Mouse (Mus musculus): Measurements from ENCODE around the gene Dnah9. TPM values are rescaled to one million over a fixed set of nuclear protein-coding genes. Genes with fewer than 3 reads are reported as not detected.
A peak's percentile ranks its signal among the peaks of the same experiment; 100 is the strongest.

Dnah9 gene
- total and polyA plus RNA-seq, 3 experiments = 0.11 to 0.20 (median 0.13) TPM

- TF ChIP-seq MEF2A (IDR thresholded peaks at IDR 0.05; ENCODE audit: borderline replicate concordance, low read depth, low read length) (no peak), MAZ (IDR thresholded peaks at IDR 0.05; ENCODE audit: low read depth, low read length) (0 out of 2 replicates have a peak, but pooled peaks have one; percentile 56), MAFK (IDR thresholded peaks at IDR 0.05; ENCODE audit: insufficient replicate concordance, low read length) (0 out of 2 replicates have a peak, but pooled peaks have one; percentile 38), SIN3A (IDR thresholded peaks at IDR 0.05; ENCODE audit: low read length) (no peak), CHD1 (IDR thresholded peaks at IDR 0.05; ENCODE audit: low read depth, low read length) (no peak), CTCF (conservative IDR thresholded peaks at IDR 0.05 in 1 of 2, IDR thresholded peaks at IDR 0.05 in 1 of 2; ENCODE audit: low read depth in 2 of 2, low read length in 2 of 2) (no peak), HCFC1 (IDR thresholded peaks at IDR 0.05; ENCODE audit: low read depth, low read length) (peak; percentile 58), IRF4 (IDR thresholded peaks at IDR 0.05; ENCODE audit: low read depth, low read length) (peak; percentile 29; the same call in 1 of the 2 replicates), SMC3 (IDR thresholded peaks at IDR 0.05; ENCODE audit: low read depth, low read length) (no peak), PAX5 (IDR thresholded peaks at IDR 0.05; ENCODE audit: low read length) (no peak), USF1 (IDR thresholded peaks at IDR 0.05; ENCODE audit: low read depth, low read length) (peak; percentile 10; the same call in 1 of the 2 replicates), BHLHE40 (IDR thresholded peaks at IDR 0.05; ENCODE audit: low read depth, low read length) (peak; percentile 60), E2F4 (IDR thresholded peaks at IDR 0.05; ENCODE audit: insufficient replicate concordance, low read depth, low read length) (no peak), CHD2 (IDR thresholded peaks at IDR 0.05; ENCODE audit: low read length) (peak; percentile 71), NELFE (IDR thresholded peaks at IDR 0.05; ENCODE audit: low read depth, low read length) (peak; percentile 94), TCF12 (IDR thresholded peaks at IDR 0.05; ENCODE audit: low read depth, low read length) (peak; percentile 96)
These were observed 380.2 kb downstream of the Dnah9 start, which contains the start of gene Map2k4 (continued) for GRCm38 (mm10) chr11:65788154-65788553.

- Histone ChIP-seq H3K4me1 (ENCODE audit: control insufficient read depth in 1 of 2, insufficient read depth in 2 of 2) (peaks cover 0 to 32% of the 10 kb centered on the region in 2 experiments; a peak in 2 of 4 replicates), H3K9me3 (replicated peaks; ENCODE audit: low read length) (no peaks in the 10 kb centered on the region), H3K4me3 (replicated peaks in 1 of 3; ENCODE audit: low read depth in 2 of 3, low read length in 2 of 3, poor library complexity in 1 of 3) (peak overlapping the region; percentile 74 to 95 (median 85)), H3K79me2 (replicated peaks; ENCODE audit: control insufficient read depth, extremely low read depth, insufficient read depth, poor library complexity, severe bottlenecking) (peaks cover 31% of the 10 kb centered on the region), H3K27me3 (replicated peaks) (no peaks in the 10 kb centered on the region), H3K4me2 (ENCODE audit: insufficient read depth, low read depth, poor library complexity, severe bottlenecking) (peak overlapping the region; percentile 62), H3K36me3 (replicated peaks in 1 of 2; ENCODE audit: control insufficient read depth in 1 of 2, insufficient read depth in 1 of 2, low read length in 1 of 2) (peaks cover 4 to 11% of the 10 kb centered on the region in 2 experiments), H3K9ac (ENCODE audit: insufficient read depth, low read depth) (peak overlapping the region; percentile 91), H3K27ac (ENCODE audit: insufficient read depth, low read depth) (no peak overlapping the region)
- in situ Hi-C loops (cut with MboI; ENCODE audit: low pct_ligation_motif_present, low pct_unique_long_range_greater_than_20kb, low sequenced_read_pairs) = no loop called here
- DNase-seq (ENCODE audit: extremely low read depth) = no peak
- dilution Hi-C loops (cut with MboI; ENCODE audit: extremely low pct_ligation_motif_present, extremely low pct_unique_long_range_greater_than_20kb, low sequenced_read_pairs) = no loop called here
- TF ChIP-seq CTCF (conservative IDR thresholded peaks at IDR 0.05 in 1 of 2, IDR thresholded peaks at IDR 0.05 in 1 of 2; ENCODE audit: low read depth in 2 of 2, low read length in 2 of 2) = no peak
- TF ChIP-seq ZC3H11A (IDR thresholded peaks at IDR 0.05; ENCODE audit: low read depth, low read length) = no peak
- no peak for TF ChIP-seq MEF2A (IDR thresholded peaks at IDR 0.05; ENCODE audit: borderline replicate concordance, low read depth, low read length)
- TF ChIP-seq IRF4 (IDR thresholded peaks at IDR 0.05; ENCODE audit: low read depth, low read length) = 0 out of 2 replicates have a peak, but pooled peaks have one; percentile 1
- peak; percentile 100 for TF ChIP-seq UBTF (IDR thresholded peaks at IDR 0.05; ENCODE audit: low read depth, low read length)
- no peak for TF ChIP-seq TCF12 (IDR thresholded peaks at IDR 0.05; ENCODE audit: low read depth, low read length)
- TF ChIP-seq MAZ (IDR thresholded peaks at IDR 0.05; ENCODE audit: low read depth, low read length) = no peak
These were observed 380.8 kb downstream of the Dnah9 start for GRCm38 (mm10) chr11:65787421-65788151.
